Mouse (Mus musculus): ENCODE data around the gene Vsig10l. TPM values are rescaled to one million over a fixed set of nuclear protein-coding genes. Genes with fewer than 3 reads are reported as not detected.

Gene Vsig10l
- polyA plus RNA-seq, 1 experiment from 2014 or later = 2.7 TPM

DNA sequence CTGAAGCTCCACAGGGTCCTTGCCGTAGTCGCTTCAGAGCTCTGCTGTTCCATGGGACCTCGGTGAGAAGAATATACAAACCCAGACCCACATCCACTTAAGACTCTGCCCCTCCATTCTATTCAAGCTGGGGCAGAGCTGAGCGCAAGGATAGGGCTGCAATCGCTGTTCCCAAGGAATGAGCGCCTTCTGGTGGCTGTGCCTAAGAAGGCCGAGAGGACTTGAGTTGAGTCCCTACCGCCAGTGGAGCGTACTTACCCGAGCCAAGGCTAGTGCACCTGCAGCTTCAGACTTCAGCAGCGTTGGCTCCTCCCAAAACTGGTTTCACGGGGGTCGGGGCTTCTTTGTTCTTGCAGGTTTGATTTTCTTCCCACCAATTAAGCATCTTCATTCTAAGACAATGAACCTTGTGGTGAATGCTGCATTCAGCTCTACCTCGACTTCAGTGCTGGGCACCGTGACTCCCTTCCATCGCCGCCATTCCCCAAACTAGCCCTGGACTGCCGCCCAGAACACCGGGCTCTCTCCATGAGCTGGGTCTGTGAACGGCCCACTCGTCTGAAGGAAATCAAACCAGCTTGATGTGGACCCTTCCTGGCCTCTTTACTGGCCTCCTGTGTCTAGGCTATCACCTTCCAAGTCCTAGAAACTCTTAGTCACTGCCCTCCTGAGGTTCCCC lies 32.5 kb downstream of the Vsig10l start:
- peaks cover 6% of the 10 kb centered on the region; the same call in 1 of the 2 replicates for H3K27me3 ChIP-seq (replicated peaks; ENCODE audit: control insufficient read depth, insufficient read depth, low read length)
- H3K9me3 ChIP-seq (ENCODE audit: control insufficient read depth, low read length) = no peaks in the 10 kb centered on the region
- no peak overlapping the region for H3K27ac ChIP-seq (ENCODE audit: low read length)
- H3K36me3 ChIP-seq (ENCODE audit: control insufficient read depth, insufficient read depth, low read length) = no peaks in the 10 kb centered on the region
- H3K4me1 ChIP-seq (ENCODE audit: control insufficient read depth, insufficient read depth, low read length) = no peaks in the 10 kb centered on the region
- no peak overlapping the region for H3K4me3 ChIP-seq (ENCODE audit: low read length)
- 16% methylated on average over 21 of the region's 21 CpGs for WGBS
- no peak overlapping the region for H3K9ac ChIP-seq (ENCODE audit: low read depth, low read length)
- no peak for ATAC-seq
- no peak overlapping the region for H3K4me2 ChIP-seq (ENCODE audit: low read depth, low read length)

DNA sequence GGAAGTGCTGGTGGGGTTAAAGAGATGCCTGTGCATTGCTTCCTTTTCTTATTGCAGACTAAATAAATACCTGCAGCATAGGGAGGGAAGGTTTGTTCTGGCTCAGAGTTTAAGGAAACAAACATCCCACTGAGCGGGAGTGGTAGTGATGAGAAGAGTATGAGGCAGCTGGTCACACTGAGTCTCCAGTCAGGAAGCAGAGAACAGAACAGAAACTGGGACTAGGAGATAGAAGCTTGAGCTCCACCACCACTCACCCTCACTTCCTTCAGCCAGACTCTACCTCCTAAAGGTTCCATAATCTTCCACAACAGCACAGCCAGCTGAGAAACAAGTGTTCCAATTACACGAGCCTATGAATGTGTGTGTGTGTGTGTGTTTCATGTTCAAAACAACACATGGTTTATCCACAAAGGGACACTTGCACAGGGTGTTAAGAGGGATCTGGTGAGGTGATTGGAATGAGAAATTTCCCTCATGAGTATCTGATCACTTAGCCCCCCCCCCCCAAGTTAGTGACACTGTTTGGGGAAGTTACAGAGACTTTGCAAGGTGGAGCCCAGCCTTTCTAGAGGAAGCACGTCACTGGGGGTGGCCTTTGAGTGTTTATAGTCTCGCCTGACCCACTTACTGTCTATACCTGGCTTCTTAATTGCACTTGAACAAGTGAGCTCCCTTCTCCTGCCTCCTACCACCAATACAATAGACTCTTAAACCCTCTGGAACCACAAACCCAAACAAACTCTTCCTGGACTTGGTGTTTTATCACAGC lies 48.9 kb downstream of the Vsig10l start:
- Histone ChIP-seq H3K9me3 (ENCODE audit: control insufficient read depth, low read length) (no peaks in the 10 kb centered on the region), H3K36me3 (ENCODE audit: control insufficient read depth, insufficient read depth, low read length) (no peaks in the 10 kb centered on the region), H3K9ac (ENCODE audit: low read depth, low read length) (no peak overlapping the region), H3K4me3 (ENCODE audit: low read length) (no peak overlapping the region), H3K4me1 (ENCODE audit: control insufficient read depth, insufficient read depth, low read length) (no peaks in the 10 kb centered on the region), H3K27me3 (replicated peaks; ENCODE audit: control insufficient read depth, insufficient read depth, low read length) (no peaks in the 10 kb centered on the region), H3K4me2 (ENCODE audit: low read depth, low read length) (no peak overlapping the region), H3K27ac (ENCODE audit: low read length) (no peak overlapping the region)
- ATAC-seq = no peak
- WGBS = 47% methylated on average over 4 of the region's 4 CpGs

DNA sequence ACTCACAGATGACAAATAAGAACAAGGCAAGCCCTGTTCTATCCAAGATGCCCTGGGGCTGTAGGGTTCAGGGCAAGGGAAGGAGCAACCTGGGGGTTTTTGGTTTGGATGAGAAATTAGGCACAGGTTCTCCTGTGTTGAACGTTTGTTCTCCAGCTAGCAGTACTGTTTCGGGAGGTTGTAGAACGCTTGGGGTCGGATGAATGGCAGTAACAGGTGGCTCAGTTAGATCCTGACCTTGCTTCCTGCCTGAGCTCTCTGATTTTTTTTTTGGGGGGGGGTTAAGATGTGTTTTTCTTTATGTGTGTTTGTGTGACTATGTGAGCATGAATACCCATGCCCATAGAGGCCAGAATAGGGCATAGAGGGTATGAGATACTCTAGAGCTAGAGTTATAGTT lies 49.6 kb downstream of the Vsig10l start:
- H3K4me1 ChIP-seq (ENCODE audit: control insufficient read depth, insufficient read depth, low read length) = no peaks in the 10 kb centered on the region
- no peak overlapping the region for H3K9ac ChIP-seq (ENCODE audit: low read depth, low read length)
- H3K4me2 ChIP-seq (ENCODE audit: low read depth, low read length) = no peak overlapping the region
- no peaks in the 10 kb centered on the region for H3K9me3 ChIP-seq (ENCODE audit: control insufficient read depth, low read length)
- no peak for ATAC-seq
- no peak overlapping the region for H3K4me3 ChIP-seq (ENCODE audit: low read length)
- H3K27me3 ChIP-seq (replicated peaks; ENCODE audit: control insufficient read depth, insufficient read depth, low read length) = no peaks in the 10 kb centered on the region
- WGBS = 80% methylated on average over 4 of the region's 4 CpGs
- no peak overlapping the region for H3K27ac ChIP-seq (ENCODE audit: low read length)
- H3K36me3 ChIP-seq (ENCODE audit: control insufficient read depth, insufficient read depth, low read length) = no peaks in the 10 kb centered on the region

GRCm38 (mm10) chr7:43515076-43515475 lies 52.1 kb downstream of the Vsig10l start:
- no peak overlapping the region for H3K27ac ChIP-seq (ENCODE audit: low read length)
- 83% methylated on average over 5 of the region's 5 CpGs for WGBS
- no peak overlapping the region for H3K4me2 ChIP-seq (ENCODE audit: low read depth, low read length)
- H3K27me3 ChIP-seq (replicated peaks; ENCODE audit: control insufficient read depth, insufficient read depth, low read length) = no peaks in the 10 kb centered on the region
- no peaks in the 10 kb centered on the region for H3K4me1 ChIP-seq (ENCODE audit: control insufficient read depth, insufficient read depth, low read length)
- no peak overlapping the region for H3K9ac ChIP-seq (ENCODE audit: low read depth, low read length)
- no peak for ATAC-seq
- no peaks in the 10 kb centered on the region for H3K36me3 ChIP-seq (ENCODE audit: control insufficient read depth, insufficient read depth, low read length)
- no peaks in the 10 kb centered on the region for H3K9me3 ChIP-seq (ENCODE audit: control insufficient read depth, low read length)
- no peak overlapping the region for H3K4me3 ChIP-seq (ENCODE audit: low read length)

- 87% methylated on average over 15 of the region's 15 CpGs for WGBS
- Histone ChIP-seq H3K36me3 (ENCODE audit: control insufficient read depth, insufficient read depth, low read length) (no peaks in the 10 kb centered on the region), H3K4me3 (ENCODE audit: low read length) (no peak overlapping the region), H3K9ac (ENCODE audit: low read depth, low read length) (no peak overlapping the region), H3K9me3 (ENCODE audit: control insufficient read depth, low read length) (no peaks in the 10 kb centered on the region), H3K4me1 (ENCODE audit: control insufficient read depth, insufficient read depth, low read length) (no peaks in the 10 kb centered on the region), H3K4me2 (ENCODE audit: low read depth, low read length) (no peak overlapping the region), H3K27me3 (replicated peaks; ENCODE audit: control insufficient read depth, insufficient read depth, low read length) (no peaks in the 10 kb centered on the region), H3K27ac (ENCODE audit: low read length) (no peak overlapping the region)
- no peak for ATAC-seq
These were observed 55.4 kb downstream of the Vsig10l start for GRCm38 (mm10) chr7:43518341-43518740.

Small RNA genes within 50 kb of the gene (microRNA-seq; reads per million reads assigned to microRNA genes)
- 0.91 reads per million for gene Mir7051

Other genes starting within 250 kb of the Vsig10l start
- gene Zfp715, start 149.9 kb upstream of the Vsig10l start, polyA plus RNA-seq (2015; fragmentation: Nextera tagmentation; extraction: Ambion mirVana) = 8.2 and 8.7 TPM in 2 replicates
- gene Siglecf, start 111.8 kb upstream of the Vsig10l start, polyA plus RNA-seq (2015; fragmentation: Nextera tagmentation; extraction: Ambion mirVana) = 0.46 and 0.54 TPM in 2 replicates
- gene Siglecg, start 54.9 kb upstream of the Vsig10l start, polyA plus RNA-seq (2015; fragmentation: Nextera tagmentation; extraction: Ambion mirVana) = 0.27 and 0.39 TPM in 2 replicates
- gene Lim2, start 35.5 kb upstream of the Vsig10l start, polyA plus RNA-seq (2015; fragmentation: Nextera tagmentation; extraction: Ambion mirVana) = 0.26 and 0.61 TPM in 2 replicates
- 4.1 and 4.3 TPM in 2 replicates for gene Nkg7, start 26.1 kb upstream of the Vsig10l start, polyA plus RNA-seq (2015; fragmentation: Nextera tagmentation; extraction: Ambion mirVana)
- not detected in 2 replicates for gene Cldnd2, start 22.4 kb upstream of the Vsig10l start, polyA plus RNA-seq (2015; fragmentation: Nextera tagmentation; extraction: Ambion mirVana)
- 551 and 568 TPM in 2 replicates for gene Etfb, start 19.1 kb upstream of the Vsig10l start, polyA plus RNA-seq (2015; fragmentation: Nextera tagmentation; extraction: Ambion mirVana)
- gene Gm45233, start 19.0 kb upstream of the Vsig10l start, polyA plus RNA-seq (2015; fragmentation: Nextera tagmentation; extraction: Ambion mirVana) = 0.20 and 0.32 TPM in 2 replicates
- 0.33 and 0.38 TPM in 2 replicates for gene Iglon5, start 26.9 kb downstream of the Vsig10l start, polyA plus RNA-seq (2015; fragmentation: Nextera tagmentation; extraction: Ambion mirVana)
- gene 4931406B18Rik, start 42.8 kb downstream of the Vsig10l start, polyA plus RNA-seq (2015; fragmentation: Nextera tagmentation; extraction: Ambion mirVana) = not detected in 2 replicates
- 2.3 TPM in 2 replicates for gene Cd33, start 81.3 kb downstream of the Vsig10l start, polyA plus RNA-seq (2015; fragmentation: Nextera tagmentation; extraction: Ambion mirVana)
- gene Zfp658, start 99.1 kb downstream of the Vsig10l start, polyA plus RNA-seq (2015; fragmentation: Nextera tagmentation; extraction: Ambion mirVana) = 2.2 and 2.4 TPM in 2 replicates
- gene Zfp719, start 116.5 kb downstream of the Vsig10l start, polyA plus RNA-seq (2015; fragmentation: Nextera tagmentation; extraction: Ambion mirVana) = 7.5 and 8.3 TPM in 2 replicates
- gene Zfp819, start 144.0 kb downstream of the Vsig10l start, polyA plus RNA-seq (2015; fragmentation: Nextera tagmentation; extraction: Ambion mirVana) = not detected in 2 replicates
- 9.9 and 10.1 TPM in 2 replicates for gene Ceacam18, start 171.6 kb downstream of the Vsig10l start, polyA plus RNA-seq (2015; fragmentation: Nextera tagmentation; extraction: Ambion mirVana)
- 1.6 TPM in 2 replicates for gene Siglece, start 197.0 kb downstream of the Vsig10l start, polyA plus RNA-seq (2015; fragmentation: Nextera tagmentation; extraction: Ambion mirVana)
- gene Ctu1, start 208.9 kb downstream of the Vsig10l start, polyA plus RNA-seq (2015; fragmentation: Nextera tagmentation; extraction: Ambion mirVana) = 11.2 and 11.7 TPM in 2 replicates
- 0.11 and 0.33 TPM in 2 replicates for gene Klk14, start 227.3 kb downstream of the Vsig10l start, polyA plus RNA-seq (2015; fragmentation: Nextera tagmentation; extraction: Ambion mirVana)
- gene Klk13, start 249.4 kb downstream of the Vsig10l start, polyA plus RNA-seq (2015; fragmentation: Nextera tagmentation; extraction: Ambion mirVana) = 0.27 and 0.33 TPM in 2 replicates

All from intestine, embryonic 16.5 days (tissue).